Mouse (Mus musculus): ENCODE measurements around the gene Aldh1l2.

Gene Aldh1l2

DNA sequence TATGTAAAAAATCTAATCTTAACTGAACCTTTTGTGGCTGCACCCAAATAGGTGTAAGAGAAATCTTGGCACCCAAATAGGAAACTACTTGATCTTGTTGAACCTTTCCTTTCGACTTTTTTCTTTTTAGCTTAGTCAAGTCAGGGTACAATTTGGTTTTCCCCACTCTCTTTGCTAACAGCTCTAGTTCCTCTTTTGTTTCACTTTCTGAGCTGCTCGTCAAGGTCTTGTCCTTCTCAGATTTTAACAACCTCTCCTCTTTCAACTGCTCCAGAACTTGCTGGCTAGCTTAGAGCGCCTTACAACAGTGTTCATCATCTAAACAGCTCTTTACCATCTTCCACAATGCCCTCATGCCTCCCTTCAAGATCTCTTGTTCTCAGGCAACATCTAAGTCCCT, 76.4 kb downstream of the Aldh1l2 start:
- no peak for DNase-seq (ENCODE audit: low spot score in 2 of 2)

DNA sequence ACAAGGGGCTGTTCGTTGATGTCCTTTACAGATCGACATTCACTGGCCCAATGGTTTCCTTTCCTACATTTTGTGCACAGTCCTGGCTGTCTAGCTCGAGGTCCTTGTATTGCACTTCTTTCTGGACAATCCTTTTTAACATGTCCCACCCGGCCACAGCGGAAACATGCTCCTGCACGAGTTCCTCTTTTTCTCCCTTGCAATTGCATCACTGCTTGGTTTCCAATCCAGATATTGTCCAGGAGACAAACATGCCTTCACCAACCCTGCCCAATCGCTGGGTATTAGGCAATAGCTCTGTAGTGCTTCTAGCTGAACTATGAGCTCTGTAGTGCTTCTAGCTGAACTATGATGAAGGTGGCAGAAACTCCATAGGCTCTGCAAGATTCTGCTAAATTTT, 85.4 kb downstream of the Aldh1l2 start:
- no peak for DNase-seq (ENCODE audit: low spot score in 2 of 2)
